Mouse (Mus musculus): ENCODE measurements around the gene Sema5a.

Sema5a gene

DNA sequence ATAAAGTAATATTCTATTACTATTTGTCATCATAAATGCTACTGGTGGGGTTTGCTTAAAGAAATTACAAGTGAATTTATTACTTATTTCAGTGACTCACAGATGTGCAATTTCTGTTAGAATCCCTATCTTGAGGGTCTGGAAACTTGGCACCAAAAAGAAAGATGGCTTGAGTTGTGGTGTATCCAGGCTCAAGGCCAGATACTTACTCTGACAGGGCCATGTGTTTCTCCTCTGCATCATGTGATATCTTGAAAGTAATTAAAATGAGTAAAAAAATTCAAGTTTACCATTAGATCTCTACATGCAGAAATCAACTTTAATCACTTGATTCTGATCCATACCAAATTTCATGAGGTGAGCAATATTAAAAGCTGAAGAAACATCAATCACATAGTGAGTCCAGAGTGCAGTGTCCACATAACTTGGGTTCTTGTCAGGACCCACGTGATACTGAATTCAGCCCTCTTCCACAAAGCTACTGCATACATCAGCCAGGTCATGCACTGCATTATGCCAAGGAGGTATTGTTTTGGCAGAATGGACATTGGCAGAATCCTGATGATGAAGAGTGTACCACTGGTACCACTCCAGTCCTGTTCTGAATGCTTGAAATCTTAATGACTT, 402.6 kb downstream of the Sema5a start:
- DNase-seq (ENCODE audit: low spot score) = no peak

DNA sequence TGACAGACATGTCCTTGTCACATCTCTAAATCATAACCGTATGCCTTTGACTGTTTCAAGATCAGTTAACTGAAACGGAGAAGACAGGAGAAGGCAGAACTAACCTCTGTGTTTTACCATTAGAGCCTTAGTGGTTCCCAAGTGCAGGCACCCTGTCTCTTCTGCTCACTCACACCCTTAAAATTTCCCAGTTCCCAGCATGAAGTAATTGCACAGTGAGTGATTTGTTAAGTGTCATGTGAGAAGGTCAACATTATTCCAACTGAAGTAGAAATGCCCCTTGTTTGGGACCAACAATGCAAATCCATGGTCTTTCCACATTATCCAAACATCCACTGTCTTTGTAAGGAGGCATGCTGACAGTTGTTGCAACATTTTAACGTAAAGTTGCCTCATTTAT, 409.4 kb downstream of the Sema5a start:
- DNase-seq (ENCODE audit: low spot score) = no peak

DNA sequence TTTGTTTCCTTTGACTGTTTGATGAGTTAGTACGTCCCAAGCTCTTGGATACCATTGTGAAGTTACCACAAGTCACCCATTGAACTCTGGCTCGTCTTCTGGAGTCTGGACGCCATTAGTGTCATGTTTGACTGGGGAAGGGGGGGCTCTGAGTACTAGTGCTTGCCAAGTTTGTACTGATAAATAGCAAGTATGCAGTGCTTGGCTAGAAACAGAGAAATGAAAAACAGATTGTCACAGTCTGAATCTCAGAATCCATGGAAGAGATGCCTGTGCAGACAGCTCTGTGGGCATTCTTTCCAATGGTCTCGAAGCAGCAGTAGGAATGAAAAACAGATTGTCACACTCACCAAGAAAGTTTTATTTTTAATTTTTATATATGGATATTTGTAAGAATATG, 411.4 kb downstream of the Sema5a start:
- DNase-seq (ENCODE audit: low spot score) = no peak

DNA sequence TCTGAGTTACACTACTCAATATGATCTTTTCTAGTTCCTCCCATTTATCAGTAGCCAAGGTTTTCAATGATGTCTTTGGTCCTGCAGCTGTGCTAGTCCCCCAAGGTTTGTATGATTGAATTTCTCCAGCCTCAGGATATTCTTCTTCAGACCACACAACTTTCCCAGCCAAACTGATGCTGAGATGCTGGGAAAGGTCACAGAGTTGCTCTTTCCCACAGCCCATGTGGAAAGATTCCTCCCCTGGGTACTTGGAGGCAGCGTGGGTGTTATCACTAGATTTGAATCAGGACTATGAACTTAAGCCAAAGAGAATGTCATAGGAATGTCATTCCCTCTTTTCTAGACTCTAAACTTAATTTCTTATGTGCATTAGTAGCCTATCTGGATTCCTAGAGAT, 431.8 kb downstream of the Sema5a start:
- no peak for DNase-seq (ENCODE audit: low spot score)

DNA sequence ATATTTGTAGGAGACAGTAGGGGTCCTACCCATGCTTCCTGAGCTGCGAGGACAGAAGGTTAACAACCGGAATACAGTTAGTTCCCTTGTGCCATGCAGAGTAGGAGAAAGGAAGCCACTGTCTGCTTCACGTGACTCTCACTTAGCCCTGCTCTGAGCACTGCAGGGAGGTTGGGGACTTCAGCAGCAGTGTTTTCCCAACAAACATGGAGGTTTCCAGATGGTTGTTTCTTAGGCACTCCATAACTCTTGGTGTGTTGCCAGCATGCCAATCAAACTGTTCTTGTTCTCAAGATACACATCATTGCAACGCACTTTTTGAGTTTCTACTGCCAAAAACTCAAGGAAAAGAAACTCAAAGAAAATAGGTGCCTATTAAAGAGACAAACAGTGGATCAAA, 440.5 kb downstream of the Sema5a start:
- DNase-seq (ENCODE audit: low spot score) = no peak

DNA sequence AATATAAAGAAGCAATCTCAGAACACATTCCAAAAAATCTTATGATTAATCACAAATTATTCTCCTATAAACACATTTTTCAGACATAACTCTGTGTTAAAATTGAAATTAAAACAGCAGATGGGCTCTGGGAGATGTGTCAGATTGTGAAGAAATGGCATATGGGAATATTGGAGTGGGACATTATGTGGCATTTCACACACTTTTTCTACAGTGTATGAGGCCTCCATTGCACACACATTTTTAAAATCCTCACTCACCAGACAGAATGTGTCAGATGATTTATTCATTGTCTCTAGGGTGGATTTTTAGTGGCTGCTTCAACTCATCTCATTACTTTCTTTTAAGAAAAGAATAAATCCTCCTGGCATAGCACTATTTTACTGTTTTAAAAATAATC, 446.4 kb downstream of the Sema5a start:
- DNase-seq (ENCODE audit: low spot score) = no peak

DNA sequence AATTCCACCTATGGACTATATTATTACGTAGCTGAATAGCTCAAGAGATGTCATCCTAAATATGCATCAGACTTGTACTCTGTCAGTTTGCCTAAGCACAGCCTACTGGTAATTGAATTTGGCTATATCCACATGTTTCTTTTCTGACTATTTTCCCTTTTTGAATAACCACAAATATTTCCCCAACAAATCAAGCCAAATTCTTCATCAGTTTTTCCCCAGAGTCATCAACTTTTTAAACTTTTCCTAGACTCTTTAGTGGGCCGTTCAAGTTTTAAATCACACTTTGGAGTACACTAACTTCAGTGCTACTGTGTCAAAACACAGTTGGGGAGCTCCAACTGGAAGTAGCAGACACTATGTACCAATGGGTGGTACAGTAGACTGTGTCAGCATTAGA, 448.4 kb downstream of the Sema5a start:
- DNase-seq (ENCODE audit: low spot score) = no peak

DNA sequence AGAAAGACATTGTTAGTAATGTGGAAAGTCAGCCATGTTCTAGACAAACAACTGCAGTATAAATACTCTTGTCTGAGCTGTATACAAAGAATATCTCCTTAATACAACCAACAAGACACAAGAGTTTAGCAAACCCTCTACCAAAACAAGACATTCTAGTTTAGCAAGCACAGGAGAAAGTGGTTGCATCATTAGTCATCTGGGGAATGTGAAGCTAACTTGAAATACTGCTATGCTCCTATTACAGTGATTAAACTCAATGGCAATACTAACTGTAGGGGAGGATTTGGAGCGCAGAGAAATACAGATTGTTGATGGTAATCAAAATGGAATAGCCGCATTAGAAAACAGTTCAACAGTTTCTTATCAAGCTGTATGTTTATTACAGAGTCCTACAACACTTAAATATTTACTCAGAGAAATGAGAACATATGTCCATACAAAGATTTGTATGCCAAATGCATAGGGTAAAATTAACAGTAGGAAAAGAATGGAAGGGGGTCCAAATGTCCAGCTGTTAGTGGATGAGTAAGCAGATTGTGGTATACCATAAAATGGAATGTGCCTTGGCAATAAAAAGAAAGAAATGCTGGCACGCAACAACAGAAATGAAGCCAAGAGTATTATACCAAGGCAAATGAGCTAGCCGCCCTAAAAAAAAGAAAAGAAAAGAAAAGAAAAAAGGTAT, 472.8 kb downstream of the Sema5a start:
- no peak for DNase-seq (ENCODE audit: low spot score)

DNA sequence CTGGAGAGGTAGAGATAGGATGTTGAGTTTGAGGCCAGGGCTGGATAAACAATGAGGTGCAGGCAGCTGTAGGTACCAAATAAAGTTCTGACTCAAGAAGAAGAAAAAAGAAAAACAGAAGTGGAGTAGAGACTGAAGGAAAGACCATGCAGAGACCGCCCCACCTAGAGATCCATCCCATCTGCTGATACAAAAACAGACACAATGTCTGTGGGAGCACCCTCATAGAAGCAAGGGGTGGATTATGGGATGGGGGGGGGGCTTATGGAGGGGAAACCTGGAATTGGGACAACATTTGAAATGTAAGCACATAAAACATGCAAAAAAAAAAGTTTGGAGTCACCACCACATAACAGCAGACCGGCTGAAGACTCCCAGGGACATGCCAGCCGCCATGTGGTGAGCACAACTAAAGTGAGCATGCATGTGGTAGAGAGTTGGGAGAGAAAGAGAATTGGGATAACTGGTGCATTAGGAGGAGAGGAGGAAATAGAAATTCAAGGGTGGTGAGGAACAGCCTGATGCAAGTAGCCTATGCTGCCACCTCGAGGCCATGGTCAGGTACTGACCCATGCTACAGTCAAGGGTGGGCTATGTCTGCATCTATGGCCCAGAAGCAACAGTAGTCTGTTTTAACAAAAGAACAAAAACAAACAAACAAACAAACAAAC, 473.8 kb downstream of the Sema5a start:
- DNase-seq (ENCODE audit: low spot score) = no peak

DNA sequence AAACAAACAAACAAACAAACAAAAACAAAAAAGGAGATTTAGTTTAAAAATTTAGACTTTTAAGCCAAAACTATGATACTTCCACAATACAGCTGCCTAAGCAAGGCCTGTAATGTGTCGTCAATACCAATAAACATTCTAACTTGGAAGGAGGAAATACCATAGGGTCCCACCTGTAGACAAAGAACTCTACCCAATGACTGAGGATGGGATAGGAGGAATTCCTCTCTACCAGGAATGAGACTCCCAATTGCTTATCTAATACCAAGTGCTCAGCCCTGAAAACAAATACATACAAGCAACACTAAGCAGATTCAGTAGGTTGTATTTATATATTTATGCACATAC, 474.3 kb downstream of the Sema5a start:
- DNase-seq (ENCODE audit: low spot score) = no peak

DNA sequence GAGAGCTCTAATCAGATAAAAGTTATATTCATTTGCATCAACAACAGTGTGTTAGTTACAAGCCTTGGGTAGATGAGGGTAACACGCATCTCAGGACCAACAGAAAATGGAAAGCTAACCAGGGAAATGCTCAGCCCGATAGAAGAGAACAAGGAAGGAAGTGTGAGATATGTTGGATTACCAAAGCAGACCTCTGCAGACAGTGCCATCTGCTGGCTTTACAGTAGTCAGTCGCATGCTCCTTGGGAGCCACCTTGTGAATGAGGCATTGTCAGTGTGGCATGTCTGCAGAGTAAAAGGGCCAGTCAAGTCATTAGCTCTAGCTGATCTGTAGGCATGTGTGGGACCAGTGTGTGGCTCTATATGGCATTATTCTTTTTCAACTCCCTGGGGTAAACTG, 486.2 kb downstream of the Sema5a start:
- no peak for DNase-seq (ENCODE audit: low spot score)

Measured in MN1 (cell line).